Mouse (Mus musculus) ES-E14 (cell line): Measurements from ENCODE around the gene Tor1b.

Source experiments
- HCFC1 ChIP-seq: IDR thresholded peaks from 2 replicates; pipeline ENCODE4 v1.6.1; 2012; ENCODE audit warnings: low read length, inconsistent platforms, borderline replicate concordance; ENCODE audit not compliant: insufficient read depth
- ZNF384 ChIP-seq: IDR thresholded peaks from 2 replicates; pipeline ENCODE4 v1.6.1; 2012; ENCODE audit warnings: low read depth, low read length, inconsistent platforms

- TF ChIP-seq HCFC1 (no peak), ZNF384 (no peak)
These were observed 15.0 kb upstream of the Tor1b start for GRCm38 (mm10) chr2:30937731-30938130.
